In the genomic region with DNA sequence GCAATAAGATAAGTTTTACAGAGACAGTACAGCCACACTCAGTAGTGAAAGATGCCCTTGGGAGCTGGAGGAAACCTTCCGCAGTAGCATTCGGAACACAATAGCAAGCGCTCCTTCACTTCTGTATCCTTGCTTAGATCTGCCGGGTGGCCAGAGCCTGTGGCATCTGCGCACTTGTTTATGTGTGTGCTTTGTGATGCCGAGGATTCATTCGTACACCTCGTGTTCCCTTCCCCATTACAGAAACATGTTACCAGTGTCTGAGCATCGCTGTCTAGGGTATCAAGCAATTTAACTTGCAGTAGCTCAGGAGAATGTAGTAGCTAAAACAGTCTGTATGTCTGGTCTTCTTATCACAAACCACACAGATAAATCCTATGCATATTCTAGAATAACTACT, we compare ENCODE assay signal across 16 mouse cellular contexts.
"Had no signal": no experiment of that assay in that cellular context is flagged by ENCODE, and none has a peak within 500 bp of the region (broad histone marks: within the 10 kb centered on the region; RNA-seq: fewer than 3 reads in every experiment).

No protein-coding gene starts in this region.

- H3K9ac ChIP-seq: neural tube, embryonic 13.5 days; neural tube, embryonic 15.5 days; stomach, embryonic 15.5 days had no signal

- H3K27me3 ChIP-seq: neural tube, embryonic 13.5 days; neural tube, embryonic 15.5 days; stomach, embryonic 15.5 days had no signal

- DNase-seq: retina, postnatal 1 day; right cerebral cortex, adult 18-20 months; right cerebral cortex, postnatal 14 days; right cerebral cortex, postnatal 25 days; right cerebral cortex, postnatal 4 days; spleen, adult 18-20 months; thymus, adult 18-20 months; thymus, adult 2 months; thymus, postnatal 14 days; thymus, postnatal 25 days; thymus, postnatal 36 days; thymus, postnatal 4 days had no signal

- H3K4me3 ChIP-seq: neural tube, embryonic 13.5 days; neural tube, embryonic 15.5 days; stomach, embryonic 15.5 days had no signal

- H3K27ac ChIP-seq: neural tube, embryonic 13.5 days; neural tube, embryonic 15.5 days; stomach, embryonic 15.5 days; stomach, postnatal 0 days had no signal

- H3K4me2 ChIP-seq: neural tube, embryonic 13.5 days; neural tube, embryonic 15.5 days; stomach, embryonic 15.5 days had no signal

- H3K9me3 ChIP-seq: neural tube, embryonic 15.5 days; stomach, embryonic 15.5 days had no signal

- H3K4me1 ChIP-seq: neural tube, embryonic 13.5 days; neural tube, embryonic 15.5 days; stomach, embryonic 15.5 days had no signal
